In genomic region chr9:60088101-60088500, GRCm38 (mm10) we compare ENCODE assay signal across 7 mouse cellular contexts.
DNase-seq lines count a peak whose midpoint lies in the region; TF ChIP-seq lines count a peak whose summit lies in the region.

No protein-coding gene starts in this region.

- no peaks in the 10 kb centered on the region for H3K4me1 ChIP-seq in ES-E14 (ENCODE audit: control insufficient read depth in 2 of 2, insufficient read depth in 2 of 2, low read length in 2 of 2, poor library complexity in 1 of 2)

- DNase-seq in layer of hippocampus, postnatal 10 days (ENCODE audit: low spot score in 2 of 2): peak; percentile 23 to 38
- no peak for DNase-seq in layer of hippocampus, adult 9-10 months (ENCODE audit: low spot score)
- DNase-seq in ES-E14 (ENCODE audit: low read depth, low spot score): peak; percentile 34
- DNase-seq in adrenal gland, postnatal 10 days: peak; percentile 74
- peak; percentile 15 for DNase-seq in gastrocnemius, postnatal 14 days
- DNase-seq in thymus, postnatal 14 days: peak; percentile 42
- no peak for DNase-seq in urinary bladder, postnatal 25 days (ENCODE audit: low spot score)

- no peaks in the 10 kb centered on the region for H3K36me3 ChIP-seq in ES-E14 (ENCODE audit: control insufficient read depth, insufficient read depth, low read length, poor library complexity, severe bottlenecking)

- H3K27ac ChIP-seq in ES-E14 (ENCODE audit: insufficient read depth, low read depth, low read length, poor library complexity, severe bottlenecking): no peak overlapping the region

- intact Hi-C loops in gastrocnemius, postnatal 14 days (cut with DNase I; ENCODE audit: low total_unique reads): no loop called here

- in situ Hi-C loops in ES-E14 (cut with MboI; ENCODE audit: low sequenced_read_pairs in 2 of 2, unreplicated experiment in 2 of 2): no loop called here

- H3K4me3 ChIP-seq in ES-E14 (ENCODE audit: insufficient read depth in 1 of 2, low read depth in 1 of 2, low read length in 2 of 2, poor library complexity in 1 of 2, severe bottlenecking in 1 of 2): no peak overlapping the region

- no peak overlapping the region for H3K9ac ChIP-seq in ES-E14 (ENCODE audit: insufficient read depth, low read depth, low read length, poor library complexity, severe bottlenecking)

- no peaks in the 10 kb centered on the region for H3K9me3 ChIP-seq in ES-E14 (ENCODE audit: control insufficient read depth, insufficient read depth, low read depth, low read length)

TF ChIP-seq in ES-E14, 5 proteins besides CTCF, POLR2A, EP300 and RAD21:
- TF ChIP-seq CHD2 (IDR thresholded peaks at IDR 0.05; ENCODE audit: low read depth, low read length): no peak
- no peak for TF ChIP-seq MAFK (IDR thresholded peaks at IDR 0.05; ENCODE audit: insufficient read depth, low read depth, low read length)
- no peak for TF ChIP-seq ZC3H11A (IDR thresholded peaks at IDR 0.05; ENCODE audit: borderline replicate concordance, low read depth, low read length)
- TF ChIP-seq ZNF384 (IDR thresholded peaks at IDR 0.05; ENCODE audit: low read depth, low read length): no peak
- no peak for TF ChIP-seq HCFC1 (IDR thresholded peaks at IDR 0.05; ENCODE audit: borderline replicate concordance, insufficient read depth, low read length)

Comparison
In these comparisons a context has a peak if more than half of its experiments do, and no peak if none do; other contexts are left out.
1. DNase-seq: peak in layer of hippocampus, postnatal 10 days (2 of 2), ES-E14 (single experiment), adrenal gland, postnatal 10 days (single experiment), gastrocnemius, postnatal 14 days (single experiment) and thymus, postnatal 14 days (single experiment); none in layer of hippocampus, adult 9-10 months (single experiment) and urinary bladder, postnatal 25 days (single experiment).